Mouse (Mus musculus) MEL (cell line): Measurements from ENCODE around the gene Ccdc33. TPM values are rescaled to one million over a fixed set of nuclear protein-coding genes. Genes with fewer than 3 reads are reported as not detected.

Experiments
- DNase-seq: peaks from one replicate; pipeline ENCODE4 v3.0.0; 2011; ENCODE audit warnings: low read depth, low spot score
- H3K27ac ChIP-seq: 2 replicates; pipeline ENCODE4 v1.5.1; 2012; ENCODE audit warnings: low read depth, mild to moderate bottlenecking, control low read depth, low read length, moderate library complexity; ENCODE audit not compliant: control insufficient read depth
- H3K27me3 ChIP-seq, 2 experiments: fragments of 150-350 bp in 1 of 2; sonication (generic) in 1 of 2; 2 replicates each; pipeline ENCODE4 v1.6.1; 2012; ENCODE audit warnings: low read length in 2 of 2, mild to moderate bottlenecking in 2 of 2, improper control_type of control experiment in 1 of 2, moderate library complexity in 1 of 2; ENCODE audit not compliant: insufficient read depth in 2 of 2, control insufficient read depth in 1 of 2
- H3K36me3 ChIP-seq, 2 experiments: 2 replicates each; pipeline ENCODE4 v1.6.1; 2012 to 2014; ENCODE audit warnings: low read length in 2 of 2, improper control_type of control experiment in 1 of 2, inconsistent platforms in 1 of 2, mild to moderate bottlenecking in 1 of 2; ENCODE audit not compliant: insufficient read depth in 2 of 2, control insufficient read depth in 1 of 2
- H3K4me1 ChIP-seq, 2 experiments: fragments of 150-350 bp in 1 of 2; sonication (generic) in 1 of 2; 2 replicates each; pipeline ENCODE4 v1.6.1; 2012; ENCODE audit warnings: low read length in 2 of 2, improper control_type of control experiment in 1 of 2, mild to moderate bottlenecking in 1 of 2; ENCODE audit not compliant: insufficient read depth in 2 of 2, control insufficient read depth in 1 of 2
- H3K4me3 ChIP-seq, 2 experiments: fragments of 150-350 bp in 1 of 2; sonication (generic) in 1 of 2; 2 replicates each; pipeline ENCODE4 v1.5.1; 2012; ENCODE audit warnings: low read depth in 2 of 2, low read length in 2 of 2, mild to moderate bottlenecking in 2 of 2, moderate library complexity in 2 of 2, control low read depth in 1 of 2, improper control_type of control experiment in 1 of 2; ENCODE audit not compliant: control insufficient read depth in 1 of 2, insufficient read depth in 1 of 2
- H3K79me2 ChIP-seq: 2 replicates; pipeline ENCODE4 v1.6.1; 2012; ENCODE audit warnings: mild to moderate bottlenecking, low read length, moderate library complexity; ENCODE audit not compliant: control insufficient read depth, poor library complexity, insufficient read depth
- H3K9ac ChIP-seq: 2 replicates; pipeline ENCODE4 v1.6.1; 2012; ENCODE audit warnings: low read depth, mild to moderate bottlenecking, control low read depth, low read length, moderate library complexity; ENCODE audit not compliant: control insufficient read depth, poor library complexity, severe bottlenecking
- H3K9me3 ChIP-seq: fragments of 150-350 bp; sonication (generic); replicated peaks from 2 replicates; pipeline ENCODE4 v1.6.1; 2012; ENCODE audit warnings: mild to moderate bottlenecking, low read length, improper control_type of control experiment, moderate library complexity; ENCODE audit not compliant: insufficient read depth
- CHD1 ChIP-seq: IDR thresholded peaks from 2 replicates; pipeline ENCODE4 v1.6.1; 2012; ENCODE audit warnings: low read depth, mild to moderate bottlenecking, inconsistent platforms, low read length, improper control_type of control experiment
- CHD2 ChIP-seq: IDR thresholded peaks from 2 replicates; pipeline ENCODE4 v1.6.1; 2011; ENCODE audit warnings: low read length, improper control_type of control experiment
- CTCF ChIP-seq, 3 experiments: IDR thresholded peaks in 2 of 3; conservative IDR thresholded peaks in 1 of 3; 2 replicates each; pipeline ENCODE4 v1.5.1; 2011 to 2012; ENCODE audit warnings: low read length in 3 of 3, low read depth in 2 of 3, mild to moderate bottlenecking in 2 of 3, improper control_type of control experiment in 1 of 3, inconsistent platforms in 1 of 3, mixed read lengths in 1 of 3, moderate library complexity in 1 of 3; ENCODE audit not compliant: control insufficient read depth in 1 of 3, insufficient read depth in 1 of 3, poor library complexity in 1 of 3, severe bottlenecking in 1 of 3
- E2F4 ChIP-seq: IDR thresholded peaks from 2 replicates; pipeline ENCODE4 v1.6.1; 2011; ENCODE audit warnings: low read depth, low read length, improper control_type of control experiment, borderline replicate concordance
- ELF1 ChIP-seq: IDR thresholded peaks from 2 replicates; pipeline ENCODE4 v1.6.1; 2014; ENCODE audit warnings: low read depth, mild to moderate bottlenecking, inconsistent platforms, low read length, improper control_type of control experiment, moderate library complexity
- EP300 ChIP-seq, 2 experiments: IDR thresholded peaks; 2 replicates each; pipeline ENCODE4 v1.6.1; 2011; ENCODE audit warnings: improper control_type of control experiment in 2 of 2, low read length in 2 of 2, low read depth in 1 of 2, mild to moderate bottlenecking in 1 of 2
- ETS1 ChIP-seq: IDR thresholded peaks from 2 replicates; pipeline ENCODE4 v1.6.1; 2012; ENCODE audit warnings: low read depth, mild to moderate bottlenecking, inconsistent platforms, low read length, improper control_type of control experiment, moderate library complexity
- GATA1 ChIP-seq: IDR thresholded peaks from 2 replicates; pipeline ENCODE4 v1.6.1; 2011; ENCODE audit warnings: low read depth, low read length, improper control_type of control experiment
- HCFC1 ChIP-seq: IDR thresholded peaks from 2 replicates; pipeline ENCODE4 v1.6.1; 2012; ENCODE audit warnings: low read depth, mild to moderate bottlenecking, inconsistent platforms, low read length, improper control_type of control experiment, moderate library complexity
- MAX ChIP-seq: IDR thresholded peaks from 2 replicates; pipeline ENCODE4 v1.6.1; 2011; ENCODE audit warnings: low read length, improper control_type of control experiment
- MEF2A ChIP-seq: IDR thresholded peaks from 2 replicates; pipeline ENCODE4 v1.6.1; 2014; ENCODE audit warnings: low read depth, mild to moderate bottlenecking, inconsistent platforms, low read length, improper control_type of control experiment; ENCODE audit not compliant: poor library complexity, insufficient replicate concordance, severe bottlenecking; ENCODE audit errors: extremely low read depth
- MXI1 ChIP-seq: IDR thresholded peaks from 2 replicates; pipeline ENCODE4 v1.6.1; 2011; ENCODE audit warnings: mild to moderate bottlenecking, low read depth, low read length, improper control_type of control experiment
- MYB ChIP-seq: IDR thresholded peaks from 2 replicates; pipeline ENCODE4 v1.6.1; 2011; ENCODE audit warnings: mild to moderate bottlenecking, low read depth, low read length, improper control_type of control experiment
- MYC ChIP-seq: IDR thresholded peaks from 2 replicates; pipeline ENCODE4 v1.6.1; 2011; ENCODE audit warnings: low read depth, mild to moderate bottlenecking, low read length, improper control_type of control experiment, moderate library complexity
- NELFE ChIP-seq: IDR thresholded peaks from 2 replicates; pipeline ENCODE4 v1.6.1; 2011; ENCODE audit warnings: low read depth, low read length, improper control_type of control experiment
- NRF1 ChIP-seq: IDR thresholded peaks from 2 replicates; pipeline ENCODE4 v1.6.1; 2014; ENCODE audit warnings: low read depth, mild to moderate bottlenecking, inconsistent platforms, low read length, improper control_type of control experiment, moderate library complexity; ENCODE audit not compliant: poor library complexity, insufficient read depth, severe bottlenecking
- POLR2A ChIP-seq, 2 experiments: IDR thresholded peaks; 2 replicates each; pipeline ENCODE4 v1.6.1; 2011 to 2012; ENCODE audit warnings: low read length in 2 of 2, mild to moderate bottlenecking in 2 of 2, control low read depth in 1 of 2, improper control_type of control experiment in 1 of 2, low read depth in 1 of 2, moderate library complexity in 1 of 2; ENCODE audit not compliant: control insufficient read depth in 1 of 2, insufficient read depth in 1 of 2, poor library complexity in 1 of 2
- POLR2AphosphoS5 ChIP-seq: IDR thresholded peaks from 2 replicates; pipeline ENCODE4 v1.6.1; 2012; ENCODE audit warnings: low read depth, borderline replicate concordance, mild to moderate bottlenecking, inconsistent platforms, low read length, moderate library complexity, mixed read lengths
- SIN3A ChIP-seq: IDR thresholded peaks from 2 replicates; pipeline ENCODE4 v1.6.1; 2012; ENCODE audit warnings: low read length, improper control_type of control experiment, inconsistent platforms
- SMC3 ChIP-seq: IDR thresholded peaks from 2 replicates; pipeline ENCODE4 v1.6.1; 2011; ENCODE audit warnings: low read depth, low read length, improper control_type of control experiment
- TAL1 ChIP-seq: IDR thresholded peaks from 2 replicates; pipeline ENCODE4 v1.6.1; 2012; ENCODE audit warnings: mild to moderate bottlenecking, inconsistent platforms, low read length, moderate library complexity, mixed read lengths
- TCF12 ChIP-seq: IDR thresholded peaks from 2 replicates; pipeline ENCODE4 v1.6.1; 2014; ENCODE audit warnings: low read depth, mild to moderate bottlenecking, inconsistent platforms, low read length, improper control_type of control experiment, moderate library complexity
- USF1 ChIP-seq: IDR thresholded peaks from 2 replicates; pipeline ENCODE4 v1.6.1; 2014; ENCODE audit warnings: low read depth, mild to moderate bottlenecking, inconsistent platforms, low read length, improper control_type of control experiment, moderate library complexity
- ZC3H11A ChIP-seq: IDR thresholded peaks from 2 replicates; pipeline ENCODE4 v1.6.1; 2012; ENCODE audit warnings: low read depth, mild to moderate bottlenecking, inconsistent platforms, low read length, improper control_type of control experiment
- ZKSCAN1 ChIP-seq: IDR thresholded peaks from 2 replicates; pipeline ENCODE4 v1.6.1; 2012; ENCODE audit warnings: low read depth, mild to moderate bottlenecking, inconsistent platforms, low read length, improper control_type of control experiment, moderate library complexity
- ZMIZ1 ChIP-seq: IDR thresholded peaks from 2 replicates; pipeline ENCODE4 v1.6.1; 2012; ENCODE audit warnings: low read depth, mild to moderate bottlenecking, inconsistent platforms, low read length, improper control_type of control experiment, moderate library complexity
- ZNF384 ChIP-seq: IDR thresholded peaks from 2 replicates; pipeline ENCODE4 v1.6.1; 2012; ENCODE audit warnings: low read depth, mild to moderate bottlenecking, inconsistent platforms, low read length, improper control_type of control experiment
- polyA plus RNA-seq, 2 experiments: library from polyadenylated mRNA; stranded (reverse) in 1 of 2; unstranded in 1 of 2; fragments of >175 nt in 1 of 2; fragments of >200 nt in 1 of 2; gene quantifications; 2 replicates each; pipeline versions ENCODE4 v1.2.1 to v1.2.4; 2012; ENCODE audit warnings: low replicate concordance in 2 of 2, low read depth in 1 of 2; ENCODE audit not compliant: insufficient read length in 2 of 2, insufficient read depth in 1 of 2, missing spikeins in 1 of 2
- total RNA-seq: library from RNA; depleted of rRNA; stranded (reverse); fragments of 300-350 nt; gene quantifications from 2 replicates; pipeline ENCODE4 v1.2.3, GENCODE M21; 2012

Gene Ccdc33
- total and polyA plus RNA-seq, 3 experiments = not detected

DNA sequence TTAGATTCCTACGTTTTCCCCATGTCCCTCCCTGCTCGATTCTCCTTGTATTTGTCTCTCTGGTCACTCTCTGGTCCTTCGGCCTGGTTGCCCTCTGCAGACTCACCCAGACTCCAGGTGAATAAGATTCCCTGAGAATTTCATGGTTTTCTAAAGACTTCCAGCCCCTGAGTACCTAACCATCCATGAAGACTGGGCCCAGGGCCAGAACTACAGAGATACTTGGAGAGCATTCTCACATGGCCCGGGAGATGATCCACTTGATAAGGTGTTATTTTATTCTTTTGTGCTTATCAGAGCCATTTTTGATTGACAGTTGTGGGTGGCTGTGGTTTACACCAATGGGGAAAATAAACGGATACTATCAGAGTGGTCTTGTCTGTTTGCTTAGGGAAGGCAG is 86.7 kb downstream of the Ccdc33 start:
- no peaks in the 10 kb centered on the region for H3K79me2 ChIP-seq
- H3K9ac ChIP-seq = no peak overlapping the region
- H3K9me3 ChIP-seq = no peaks in the 10 kb centered on the region
- no peak for TF ChIP-seq TAL1
- TF ChIP-seq ZKSCAN1 = no peak
- H3K27me3 ChIP-seq = peaks cover 0 to 4% of the 10 kb centered on the region in 2 experiments; a peak in 2 of 4 replicates
- no peak for DNase-seq
- H3K27ac ChIP-seq = no peak overlapping the region
- no peak overlapping the region for H3K4me3 ChIP-seq
- peaks cover 0 to 4% of the 10 kb centered on the region in 2 experiments; a peak in 1 of 4 replicates for H3K4me1 ChIP-seq
- H3K36me3 ChIP-seq = no peaks in the 10 kb centered on the region

DNA sequence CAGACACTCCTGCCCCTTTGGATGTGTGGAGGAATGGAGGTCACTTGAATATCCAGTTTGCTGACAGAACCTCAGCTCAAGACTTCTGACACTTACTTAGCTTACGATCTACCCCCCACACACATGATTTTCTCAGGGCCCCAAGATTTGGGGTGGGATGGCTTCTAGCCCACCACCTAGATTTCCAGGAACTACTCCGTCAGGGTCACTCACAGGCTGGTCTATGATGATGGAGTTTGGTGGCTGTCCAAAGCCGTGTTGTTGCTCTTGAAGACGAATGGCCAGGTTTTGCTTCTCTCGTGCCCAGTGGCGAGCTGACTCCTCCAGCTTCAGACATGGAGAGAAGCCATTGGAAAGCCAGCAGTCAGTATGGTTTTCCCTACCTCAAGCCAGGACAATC is 89.0 kb downstream of the Ccdc33 start:
- no peaks in the 10 kb centered on the region for H3K36me3 ChIP-seq
- H3K27ac ChIP-seq = no peak overlapping the region
- H3K4me3 ChIP-seq = no peak overlapping the region
- H3K4me1 ChIP-seq = peaks cover 0 to 4% of the 10 kb centered on the region in 2 experiments; a peak in 1 of 4 replicates
- H3K27me3 ChIP-seq = peaks cover 0 to 7% of the 10 kb centered on the region in 2 experiments; a peak in 1 of 4 replicates
- DNase-seq = no peak
- no peak overlapping the region for H3K9ac ChIP-seq
- no peaks in the 10 kb centered on the region for H3K9me3 ChIP-seq
- no peaks in the 10 kb centered on the region for H3K79me2 ChIP-seq
- TF ChIP-seq MEF2A = no peak
- no peak for TF ChIP-seq SMC3
- TF ChIP-seq POLR2AphosphoS5 = no peak
- TF ChIP-seq E2F4 = no peak
- TF ChIP-seq ZMIZ1 = no peak
- no peak for TF ChIP-seq EP300 (IDR thresholded peaks at IDR 0.05; ENCODE audit: low read depth in 1 of 2, low read length in 2 of 2)
- TF ChIP-seq HCFC1 = no peak
- TF ChIP-seq CTCF (IDR thresholded peaks at IDR 0.05 in 2 of 3, conservative IDR thresholded peaks at IDR 0.05 in 1 of 3; ENCODE audit: control insufficient read depth in 1 of 3, insufficient read depth in 1 of 3, low read depth in 2 of 3, low read length in 3 of 3, poor library complexity in 1 of 3, severe bottlenecking in 1 of 3) = no peak
- no peak for TF ChIP-seq NELFE
- no peak for TF ChIP-seq TCF12

DNA sequence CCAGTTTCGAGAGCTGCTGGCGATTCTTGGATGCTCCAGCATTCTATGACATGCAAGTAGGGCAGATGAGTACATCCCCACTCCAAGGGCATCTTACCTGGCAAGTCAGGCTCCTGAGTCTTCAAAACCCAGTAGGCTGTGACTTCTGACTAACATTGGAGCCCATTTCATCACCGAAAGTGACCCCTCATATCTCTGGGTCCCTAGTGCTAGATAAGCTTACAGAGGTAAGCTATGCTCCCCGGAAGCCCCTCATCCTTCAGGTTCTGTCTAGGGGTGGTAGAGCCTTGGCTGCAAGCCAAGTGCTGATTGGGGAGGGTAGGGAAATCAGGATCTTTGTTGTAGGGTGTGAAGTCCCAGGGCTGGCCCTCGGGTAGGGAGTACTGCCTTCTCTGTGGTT is 89.8 kb downstream of the Ccdc33 start:
- H3K9ac ChIP-seq = no peak overlapping the region
- H3K36me3 ChIP-seq = no peaks in the 10 kb centered on the region
- no peak overlapping the region for H3K27ac ChIP-seq
- DNase-seq = no peak
- H3K4me1 ChIP-seq = peaks cover 0 to 4% of the 10 kb centered on the region in 2 experiments; a peak in 1 of 4 replicates
- H3K79me2 ChIP-seq = no peaks in the 10 kb centered on the region
- H3K27me3 ChIP-seq = peaks cover 0 to 8% of the 10 kb centered on the region in 2 experiments; a peak in 2 of 4 replicates
- no peak overlapping the region for H3K4me3 ChIP-seq
- H3K9me3 ChIP-seq = no peaks in the 10 kb centered on the region
- TF ChIP-seq MAX (no peak), POLR2AphosphoS5 (no peak), E2F4 (no peak), MXI1 (no peak), NRF1 (no peak), GATA1 (no peak), CHD2 (no peak), USF1 (no peak), MYB (no peak), CTCF (IDR thresholded peaks at IDR 0.05 in 2 of 3, conservative IDR thresholded peaks at IDR 0.05 in 1 of 3; ENCODE audit: control insufficient read depth in 1 of 3, insufficient read depth in 1 of 3, low read depth in 2 of 3, low read length in 3 of 3, poor library complexity in 1 of 3, severe bottlenecking in 1 of 3) (no peak), CHD1 (no peak), ETS1 (no peak), SIN3A (no peak), POLR2A (IDR thresholded peaks at IDR 0.05; ENCODE audit: control insufficient read depth in 1 of 2, insufficient read depth in 1 of 2, low read depth in 1 of 2, low read length in 2 of 2, poor library complexity in 1 of 2) (no peak), ZC3H11A (no peak), ZNF384 (no peak), ELF1 (no peak), MYC (no peak)
